Mouse (Mus musculus) gastrocnemius, adult 2 months (tissue): Measurements from ENCODE around the gene Rtl4. TPM values are rescaled to one million over a fixed set of nuclear protein-coding genes. Genes with fewer than 3 reads are reported as not detected.

Source experiments
- DNase-seq: peaks from one replicate; pipeline ENCODE4 v3.0.0; 2022
- H3K27ac ChIP-seq: fragments of 200-600 bp; 2 replicates; pipeline ENCODE4 v1.8.1; 2022; ENCODE audit warnings: mild to moderate bottlenecking
- H3K4me3 ChIP-seq: fragments of 200-600 bp; 2 replicates; pipeline ENCODE4 v1.8.1; 2022; ENCODE audit warnings: mild to moderate bottlenecking, moderate library complexity
- CTCF ChIP-seq: fragments of 200-600 bp; IDR thresholded peaks from 2 replicates; pipeline ENCODE4 v1.8.1; 2022; ENCODE audit warnings: antibody characterized with exemption, mild to moderate bottlenecking, moderate library complexity
- intact Hi-C: fragments of 180-260 bp; cut with DNase I; formaldehyde crosslinking; loops from one replicate; pipeline ENCODE4 v1.15.1; 2025
- microRNA-seq: library from miRNA; unstranded; fragments of <30 nt; microRNA quantifications from one replicate; pipeline ENCODE4 v1.2.0, GENCODE M21; 2021
- total RNA-seq, 2 experiments: library from RNA; stranded (reverse); gene quantifications; 2 replicates each; pipeline ENCODE4 v1.2.3; 2021

Gene Rtl4
- total RNA-seq, 2 experiments from 2014 or later: 0.13 TPM; not detected in 1

DNA sequence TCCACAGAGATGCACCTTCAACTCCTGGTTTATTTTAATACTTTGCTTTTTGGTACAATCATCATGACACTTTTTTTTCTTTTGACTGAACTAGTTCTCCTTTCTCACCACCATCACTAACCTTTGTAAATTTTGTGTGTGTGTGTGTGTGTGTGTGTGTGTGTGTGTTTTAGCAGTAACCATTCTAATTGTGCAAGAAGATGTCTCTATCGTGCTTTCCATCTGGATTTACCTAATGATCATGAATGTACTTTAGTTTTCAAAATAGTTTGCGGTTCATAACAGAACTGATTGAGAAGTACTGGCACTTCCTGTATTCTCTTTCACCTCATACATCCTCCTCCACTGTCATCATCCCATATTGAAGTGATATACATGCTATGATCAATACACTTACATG is 402.3 kb downstream of the Rtl4 start:
- intact Hi-C loops: no loop called here

More for the DNA sequence above, 402.3 kb downstream of the Rtl4 start:
- DNase-seq: no peak
- no peak for TF ChIP-seq CTCF
- Histone ChIP-seq H3K27ac (no peak overlapping the region), H3K4me3 (no peak overlapping the region)

Small RNA genes within 50 kb of the gene (microRNA-seq; reads per million reads assigned to microRNA genes)
- not detected for gene Mir3472

Other genes with a start within 250 kb of the Rtl4 start
- gene Trpc5os, start 232.3 kb upstream of the Rtl4 start, total RNA-seq: not detected
- gene Trpc5, start 727 bp upstream of the Rtl4 start, total RNA-seq: under 1 TPM in 1 of 2 experiments, not detected in 1; 0.15 TPM